10 mouse cellular contexts compared by ENCODE assay signal in genomic region chr10:75251011-75251410, GRCm38 (mm10). TPM values are rescaled to one million over a fixed set of nuclear protein-coding genes. Genes with fewer than 3 reads are reported as not detected.
DNase-seq lines count a peak whose midpoint lies in the region; ATAC-seq and TF ChIP-seq lines count a peak whose summit lies in the region.
"Had no signal": no experiment of that assay in that cellular context is flagged by ENCODE, and none has a peak within 500 bp of the region (broad histone marks: within the 10 kb centered on the region; RNA-seq: fewer than 3 reads in every experiment).

No protein-coding gene starts in this region.

- TF ChIP-seq POLR2A in cerebellum, adult 2 months (IDR thresholded peaks at IDR 0.05; ENCODE audit: borderline replicate concordance, insufficient read depth, low read length), result no peak

- intact Hi-C loops in heart, postnatal 10 days (cut with DNase I), result loop anchor here (1.0 kb wide), 1 partner anchor 69 kb away; no protein-coding TSS in a partner anchor

- H3K9ac ChIP-seq in kidney, embryonic 15.5 days, result no peak overlapping the region
- no peak overlapping the region for H3K9ac ChIP-seq in intestine, embryonic 16.5 days (ENCODE audit: low read depth, low read length)

- H3K27ac ChIP-seq in cerebellum, adult 2 months (ENCODE audit: insufficient read depth, low read length), result no peak overlapping the region
- H3K27ac ChIP-seq in kidney, embryonic 15.5 days, result no peak overlapping the region
- H3K27ac ChIP-seq in intestine, embryonic 16.5 days (ENCODE audit: low read length), result no peak overlapping the region
- H3K27ac ChIP-seq: forebrain, embryonic 10.5 days; limb, embryonic 10.5 days had no signal

- H3K4me3 ChIP-seq in cerebellum, adult 2 months (replicated peaks; ENCODE audit: insufficient read depth, low read depth, low read length), result no peak overlapping the region
- H3K4me3 ChIP-seq in kidney, embryonic 15.5 days (replicated peaks), result no peak overlapping the region
- H3K4me3 ChIP-seq in intestine, embryonic 16.5 days (ENCODE audit: low read length), result no peak overlapping the region
- H3K4me3 ChIP-seq: forebrain, embryonic 10.5 days; limb, embryonic 10.5 days had no signal

- peaks cover 17% of the 10 kb centered on the region for H3K4me1 ChIP-seq in cerebellum, adult 2 months (ENCODE audit: control insufficient read depth, insufficient read depth, low read length)
- peaks cover 11% of the 10 kb centered on the region for H3K4me1 ChIP-seq in kidney, embryonic 15.5 days
- no peaks in the 10 kb centered on the region for H3K4me1 ChIP-seq in intestine, embryonic 16.5 days (ENCODE audit: control insufficient read depth, insufficient read depth, low read length)

- H3K36me3 ChIP-seq in kidney, embryonic 15.5 days, result peaks cover 42% of the 10 kb centered on the region
- H3K36me3 ChIP-seq in intestine, embryonic 16.5 days (ENCODE audit: control insufficient read depth, insufficient read depth, low read length), result peaks cover 15% of the 10 kb centered on the region

- H3K4me2 ChIP-seq in kidney, embryonic 15.5 days, result no peak overlapping the region
- H3K4me2 ChIP-seq in intestine, embryonic 16.5 days (ENCODE audit: low read depth, low read length), result no peak overlapping the region

- peak in 1 of 2 experiments; percentile 37 for DNase-seq in cerebellum, adult 2 months
- no peak for DNase-seq in cerebellum, adult 8-10 months
- DNase-seq in kidney, adult 9 months, result peak; percentile 31
- DNase-seq in B cell, adult 2 months, result peak; percentile 10 to 16
- DNase-seq in heart, postnatal 10 days, result peak; percentile 27 to 46
- DNase-seq in gastrocnemius, adult 8-10 months (ENCODE audit: low spot score in 2 of 2), result no peak

- H3K27me3 ChIP-seq in cerebellum, adult 2 months (ENCODE audit: control insufficient read depth, insufficient read depth, low read length), result no peaks in the 10 kb centered on the region
- H3K27me3 ChIP-seq in kidney, embryonic 15.5 days, result no peaks in the 10 kb centered on the region
- H3K27me3 ChIP-seq in intestine, embryonic 16.5 days (replicated peaks; ENCODE audit: control insufficient read depth, insufficient read depth, low read length), result no peaks in the 10 kb centered on the region

- H3K9me3 ChIP-seq in kidney, embryonic 15.5 days (replicated peaks), result no peaks in the 10 kb centered on the region
- no peaks in the 10 kb centered on the region for H3K9me3 ChIP-seq in intestine, embryonic 16.5 days (ENCODE audit: control insufficient read depth, low read length)
- H3K9me3 ChIP-seq: forebrain, embryonic 10.5 days; limb, embryonic 10.5 days had no signal

- peak; percentile 64 for TF ChIP-seq CTCF in cerebellum, adult 2 months (IDR thresholded peaks at IDR 0.05; ENCODE audit: borderline replicate concordance, insufficient read depth, low read depth, low read length)

- 57% methylated on average over 2 of the region's 2 CpGs for WGBS in cerebellum, adult 2 months
- 65% methylated on average over 2 of the region's 2 CpGs for WGBS in kidney, embryonic 15.5 days
- WGBS in intestine, embryonic 16.5 days, result 65% methylated on average over 2 of the region's 2 CpGs

- no peak for ATAC-seq in kidney, embryonic 15.5 days (replicated peaks; ENCODE audit: low FRiP score)
- no peak for ATAC-seq in intestine, embryonic 16.5 days

RNA-seq across cellular contexts. Expression of gene Specc1l, which starts 39.1 kb away (rescaled TPM):
- polyA plus RNA-seq in cerebellum, adult 2 months (2012; rRNA removed), result 34.1 and 34.9 TPM in 2 replicates
- 31.0 and 34.1 TPM in 2 replicates for polyA plus RNA-seq in kidney, embryonic 15.5 days (2015; fragmentation: Nextera tagmentation; extraction: Ambion mirVana)
- 10 to 100 TPM; 36.9 to 49.4 TPM for total RNA-seq in heart, postnatal 10 days (2021)
- total RNA-seq in gastrocnemius, adult 8-10 months (2022), result 10 to 100 TPM; 38.2 to 51.2 (median 44.4) TPM
- 22.1 and 23.1 TPM in 2 replicates for polyA plus RNA-seq in intestine, embryonic 16.5 days (2015; fragmentation: Nextera tagmentation; extraction: Ambion mirVana)

Comparison
In these comparisons a context has a peak if more than half of its experiments do, and no peak if none do; other contexts are left out.
1. DNase-seq: peak in kidney, adult 9 months (single experiment), B cell, adult 2 months (2 of 2) and heart, postnatal 10 days (2 of 2); none in cerebellum, adult 8-10 months (single experiment) and gastrocnemius, adult 8-10 months (0 of 2).